Mouse (Mus musculus) lung, postnatal 36 days (tissue): ENCODE results near the gene F8.
A peak's percentile ranks its signal among the peaks of the same experiment; 100 is the strongest.
"Not testable (repeated sequence)": the region's sequence is repeated elsewhere in the genome, so short reads cannot be mapped to it uniquely, and the experiment has no call there.

Experiments used
- DNase-seq: peaks from one replicate; pipeline ENCODE4 v3.0.0; 2022; ENCODE audit warnings: mixed read lengths

The F8 gene

GRCm38 (mm10) chrX:75382195-75382771, at the start of gene F8, which contains the start of gene Fundc2:
Gene F8, minus strand, starts transcription at chrX:75382615.
Gene Fundc2, plus strand, starts transcription at chrX:75382399.
- peak; percentile 75 for DNase-seq

DNA sequence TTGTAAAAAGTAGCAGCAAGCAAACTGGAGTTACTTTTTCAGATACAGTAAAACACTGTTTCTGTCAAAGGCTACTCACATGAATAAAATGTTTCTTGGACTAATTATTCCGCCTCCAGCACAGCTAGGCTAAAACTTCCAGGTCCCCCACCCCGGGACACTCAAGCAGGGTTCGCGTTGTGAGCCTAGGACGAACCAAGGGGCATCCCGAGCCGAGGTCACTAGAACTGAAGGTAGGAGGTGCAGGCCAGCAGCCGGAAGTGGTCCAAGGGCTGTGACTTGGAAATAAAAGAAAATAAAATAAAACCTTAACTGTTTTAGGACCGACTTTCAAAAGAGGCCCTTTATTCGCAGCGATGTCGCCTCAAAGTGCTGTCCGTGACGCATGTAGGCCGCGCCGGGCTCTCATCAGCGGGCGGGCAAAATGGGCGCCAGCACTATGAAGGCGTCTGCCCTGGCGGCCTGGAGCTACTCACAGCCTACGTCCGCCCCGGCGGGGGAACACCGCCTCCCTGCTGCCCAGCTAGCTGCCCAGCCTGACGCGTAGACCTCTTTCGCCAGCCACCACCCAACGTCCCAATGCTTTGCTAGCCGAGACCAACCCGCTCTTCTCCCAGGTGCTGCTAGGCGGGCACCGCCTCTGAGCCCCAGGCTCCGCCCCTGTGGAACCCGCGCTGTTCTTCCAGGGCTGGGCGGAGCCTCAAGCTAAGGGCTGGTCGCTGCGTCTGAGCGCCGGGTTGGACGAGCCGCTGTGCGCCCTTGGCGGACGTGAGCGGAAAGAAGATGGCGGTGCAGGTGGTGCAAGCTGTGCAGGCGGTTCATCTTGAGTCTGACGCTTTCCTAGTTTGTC, 33.7 kb upstream of the F8 start, which contains the start of the genes Cmc4, Mtcp1 and Brcc3:
Cmc4 (minus strand) TSS at position 649 of the 850 bp plus-strand sequence.
Mtcp1 (minus strand) TSS at position 653 of the 850 bp plus-strand sequence.
Brcc3 (plus strand) TSS at position 693 of the 850 bp plus-strand sequence.
- DNase-seq: peak; percentile 92

DNA sequence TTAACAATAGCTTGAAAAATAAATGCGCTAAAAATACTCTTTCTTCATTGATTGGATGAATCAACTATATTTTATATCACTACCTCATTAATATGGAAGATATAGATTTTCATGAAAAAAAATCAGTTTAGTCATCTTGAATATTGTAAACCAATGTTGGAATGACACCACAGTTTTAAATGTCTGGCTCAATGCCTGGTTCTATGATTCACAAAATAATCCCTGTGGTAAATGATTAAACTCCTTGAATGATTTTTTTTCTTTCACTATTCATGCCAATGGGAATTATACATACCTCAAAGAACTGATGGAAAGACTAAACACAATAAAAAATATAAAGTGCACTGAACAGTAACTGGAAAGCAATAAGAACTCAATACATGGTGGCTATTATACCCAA, 27.3 kb upstream of the F8 start:
- DNase-seq: no peak

DNA sequence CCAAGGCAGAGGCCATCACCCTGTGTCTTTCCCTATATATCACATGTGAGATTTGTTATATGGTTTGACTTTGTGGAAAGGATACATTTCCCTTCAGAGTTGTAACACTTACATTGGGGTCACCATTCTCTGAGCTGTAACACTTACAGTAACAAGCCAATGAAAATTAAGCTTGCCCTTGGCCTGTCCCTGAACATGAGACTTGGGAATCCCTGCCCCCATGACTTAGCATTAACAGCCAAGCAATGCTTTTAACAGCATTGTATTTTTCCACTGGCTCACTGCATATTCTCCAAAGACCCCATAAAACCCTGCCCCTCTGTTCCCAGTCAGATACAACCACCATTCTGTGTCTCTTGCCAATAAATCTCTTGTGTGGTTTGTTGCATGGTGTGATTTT, 20.9 kb upstream of the F8 start:
- no peak for DNase-seq

- DNase-seq: peak; percentile 57
Measured at GRCm38 (mm10) chrX:75402668-75403067, 20.3 kb upstream of the F8 start.

GRCm38 (mm10) chrX:75399471-75399870, 17.1 kb upstream of the F8 start:
- no peak for DNase-seq

DNA sequence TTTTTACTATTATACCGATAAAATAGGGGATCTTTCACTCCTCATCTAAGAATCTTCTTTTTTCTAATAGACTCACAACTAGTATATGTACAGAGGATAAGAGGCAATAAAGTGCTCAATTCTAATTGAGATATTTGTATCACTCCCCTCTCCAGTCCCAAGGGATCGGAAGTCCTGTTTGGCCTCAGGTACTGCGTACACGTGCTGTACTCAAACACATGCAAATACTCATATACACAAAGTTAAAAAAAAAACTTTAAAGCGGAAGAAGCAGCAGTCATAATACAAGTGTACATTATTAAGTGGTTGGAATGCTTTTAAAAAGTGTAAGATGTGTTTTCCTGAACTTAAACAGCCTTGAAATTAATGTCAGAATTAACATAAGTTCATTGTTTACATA, 716 bp downstream of the F8 start:
- DNase-seq: no peak

DNA sequence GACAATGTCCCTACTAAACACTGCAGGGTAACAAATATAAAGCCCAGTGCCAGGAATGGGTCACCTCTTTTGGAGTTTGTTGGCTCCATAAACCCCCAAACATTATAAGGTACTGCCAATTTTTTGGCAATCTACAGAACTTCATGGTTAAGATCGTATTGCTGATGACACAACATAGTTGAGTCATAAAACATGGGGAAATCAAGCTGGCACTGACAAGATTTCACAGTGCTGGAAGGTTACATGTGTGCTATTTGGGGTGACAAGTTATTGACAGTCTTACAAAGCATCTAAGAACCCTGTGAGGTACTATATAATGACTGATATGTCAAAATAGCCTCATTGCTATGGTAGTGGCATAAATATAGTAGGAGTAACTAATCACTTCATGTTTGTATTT, 1.2 kb downstream of the F8 start:
- no peak for DNase-seq

GRCm38 (mm10) chrX:75376815-75377214, 5.6 kb downstream of the F8 start:
- no peak for DNase-seq

GRCm38 (mm10) chrX:75372666-75373425, 9.6 kb downstream of the F8 start:
- peak; percentile 17 for DNase-seq

DNA sequence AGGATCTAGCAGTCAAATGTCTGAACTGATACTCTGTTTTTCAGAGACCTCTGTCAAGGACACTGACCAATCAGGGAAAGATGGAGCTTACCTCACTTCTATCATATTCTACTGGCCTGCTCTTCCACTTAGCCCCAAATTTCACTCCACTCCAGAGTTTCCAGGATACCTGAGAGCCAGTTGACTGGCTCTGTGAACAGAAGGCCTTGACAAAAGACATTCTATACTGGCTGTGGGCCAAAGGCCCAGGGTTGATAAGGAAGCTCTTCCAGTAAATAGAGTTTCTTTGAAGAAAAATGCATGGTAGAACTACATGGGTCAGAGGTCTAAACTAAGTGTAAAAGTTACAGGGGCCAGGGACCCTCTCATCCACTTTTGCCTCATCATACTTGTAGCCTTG, 12.2 kb downstream of the F8 start:
- peak; percentile 7 for DNase-seq

- DNase-seq: no peak
Measured at GRCm38 (mm10) chrX:75323556-75323955, 58.9 kb downstream of the F8 start.

GRCm38 (mm10) chrX:75271676-75272075, 110.7 kb downstream of the F8 start:
- DNase-seq: no peak

DNA sequence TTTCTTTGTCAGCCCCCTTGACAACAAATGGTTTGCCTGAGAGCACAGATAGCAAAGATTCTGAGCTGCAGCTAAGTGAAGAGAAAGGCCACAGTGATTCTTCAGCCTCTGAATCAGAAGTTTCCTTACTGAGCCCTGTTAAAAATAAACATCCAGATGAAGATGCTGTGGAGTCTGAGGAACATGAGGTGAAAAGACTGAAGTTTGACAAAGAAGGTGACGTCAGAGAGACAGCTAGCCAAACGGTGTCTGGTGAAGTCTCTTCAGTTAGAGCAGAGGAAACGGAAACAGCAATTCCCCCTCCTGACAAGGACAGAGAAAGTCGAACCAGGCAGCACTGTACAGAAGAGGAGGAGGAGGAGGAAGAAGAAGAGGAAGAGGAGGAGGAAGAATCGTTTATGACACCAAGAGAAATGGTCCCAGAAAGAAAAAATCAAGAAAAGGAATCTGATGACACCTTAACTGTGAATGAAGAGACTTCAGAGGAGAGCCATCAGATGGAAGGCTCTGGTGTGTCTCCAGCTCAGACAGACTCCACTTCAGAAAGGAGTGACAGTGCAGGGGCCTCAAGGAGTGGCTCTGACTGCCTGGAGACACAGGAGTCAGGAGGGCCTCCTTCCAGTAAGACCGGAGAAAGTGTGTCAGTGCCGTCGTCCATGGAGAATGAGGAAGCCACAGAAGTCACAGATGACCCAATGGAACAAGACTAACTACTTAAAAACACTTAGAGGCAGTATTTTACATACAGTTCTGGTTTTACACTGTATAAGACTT, 148.6 kb downstream of the F8 start:
- DNase-seq: not testable (repeated sequence)

- DNase-seq: no peak
Measured at GRCm38 (mm10) chrX:75231456-75231855, 151.0 kb downstream of the F8 start.

GRCm38 (mm10) chrX:75163670-75164069, 218.7 kb downstream of the F8 start, which contains the start of gene Smim9:
Gene Smim9, minus strand, starts transcription at chrX:75163770.
- no peak for DNase-seq

DNA sequence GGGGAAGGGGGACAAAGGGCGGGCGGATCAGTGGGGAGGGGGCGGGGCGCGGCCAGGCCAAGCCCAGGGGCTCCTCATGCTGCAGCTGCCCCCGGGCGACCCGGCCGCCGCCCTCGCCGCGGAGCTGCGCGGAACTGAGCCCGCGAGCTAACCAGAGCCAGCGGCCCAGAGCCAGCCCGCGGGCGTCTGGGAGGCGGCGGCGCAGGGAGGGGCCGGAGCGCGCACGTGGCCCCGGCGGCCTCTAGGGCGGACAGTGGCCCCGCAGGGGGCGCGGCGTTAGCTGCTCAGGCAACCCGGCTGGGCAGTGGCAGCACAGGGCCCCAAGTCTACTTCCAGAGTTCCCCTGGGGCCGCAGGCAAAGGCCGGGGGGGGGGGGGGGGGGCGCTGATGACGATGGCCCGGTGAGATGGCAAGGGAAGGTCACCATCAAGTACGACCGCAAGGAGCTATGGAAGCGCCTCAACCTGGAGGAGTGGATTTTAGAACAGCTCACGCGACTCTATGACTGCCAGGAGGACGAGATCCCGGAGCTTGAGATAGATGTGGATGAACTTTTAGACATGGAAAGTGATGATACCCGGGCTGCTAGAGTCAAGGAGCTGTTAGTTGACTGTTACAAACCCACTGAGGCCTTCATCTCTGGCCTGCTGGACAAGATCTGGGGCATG, 226.7 kb downstream of the F8 start:
- peak; percentile 29 for DNase-seq

GRCm38 (mm10) chrX:75152249-75152648, 230.2 kb downstream of the F8 start:
- no peak for DNase-seq

DNA sequence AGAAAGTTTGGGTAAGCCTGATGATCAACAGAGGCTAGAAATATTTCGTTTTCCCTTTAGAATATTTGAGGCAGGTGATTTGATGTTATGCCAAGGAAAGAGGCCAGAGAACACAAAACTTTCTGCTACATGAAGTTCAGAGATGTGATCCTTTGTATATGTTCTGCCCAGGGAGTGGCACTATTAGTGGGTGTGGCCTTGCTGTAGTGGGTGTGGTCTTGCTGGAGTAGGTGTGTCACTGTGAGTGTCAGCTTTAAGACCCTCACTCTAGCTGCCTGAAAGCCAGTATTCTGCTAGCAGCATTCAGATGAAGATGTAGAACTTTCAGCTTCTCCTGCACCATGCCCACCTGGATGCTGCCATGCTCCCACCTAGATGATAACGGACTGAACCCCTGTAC, 232.1 kb downstream of the F8 start:
- DNase-seq: no peak

GRCm38 (mm10) chrX:75148414-75148813, 234.0 kb downstream of the F8 start:
- no peak for DNase-seq

GRCm38 (mm10) chrX:75143124-75143555, 239.3 kb downstream of the F8 start:
- DNase-seq: peak; percentile 10

DNA sequence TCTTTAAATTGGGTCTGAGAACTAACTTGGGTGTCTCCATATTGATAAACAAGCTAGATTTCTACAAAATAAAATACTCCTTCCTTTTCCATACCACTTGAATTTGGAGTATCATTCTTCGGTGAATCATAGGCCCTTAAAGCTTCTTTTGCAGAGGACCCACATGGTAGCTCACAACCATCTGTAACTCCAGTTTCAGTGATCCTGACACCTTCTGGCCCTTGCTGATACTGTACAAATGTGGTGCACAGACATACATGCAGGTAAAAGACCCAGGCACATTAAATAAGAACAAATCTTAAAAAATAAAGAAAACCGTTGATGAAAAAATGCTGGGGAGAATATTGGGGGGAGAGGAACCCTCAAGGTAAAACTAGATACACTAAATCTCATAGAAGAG, 244.2 kb downstream of the F8 start:
- DNase-seq: no peak
